In genomic region chr1:75124346-75125321, GRCm38 (mm10) we compare ENCODE assay signal across 8 mouse cellular contexts. TPM values are rescaled to one million over a fixed set of nuclear protein-coding genes. Genes with fewer than 3 reads are reported as not detected.
DNase-seq lines count a peak whose midpoint lies in the region; ATAC-seq lines count a peak whose summit lies in the region.

TSS of gene Nhej1 (minus strand) at chr1:75125200.

- peak; percentile 96 for ATAC-seq in hindbrain, embryonic 16.5 days

- H3K4me1 ChIP-seq in hindbrain, embryonic 16.5 days (ENCODE audit: control insufficient read depth, insufficient read depth, low read depth, low read length): peaks cover 4% of the 10 kb centered on the region

- peak within 1 kb of the TSS; percentile 75 for H3K9ac ChIP-seq in hindbrain, embryonic 16.5 days (ENCODE audit: low read depth, low read length)

- H3K4me2 ChIP-seq in hindbrain, embryonic 16.5 days (ENCODE audit: low read length): peak within 1 kb of the TSS; percentile 69

- no peaks in the 10 kb centered on the region for H3K9me3 ChIP-seq in hindbrain, embryonic 16.5 days (ENCODE audit: control insufficient read depth, low read length)

- peak; percentile 96 for DNase-seq in R1 (ENCODE audit: low read depth, low spot score)
- peak; percentile 95 to 96 for DNase-seq in cerebellum, postnatal 25 days
- peak; percentile 87 to 88 for DNase-seq in frontal cortex, postnatal 36 days (ENCODE audit: low spot score in 2 of 2)
- DNase-seq in left cerebral cortex, adult 18-20 months (ENCODE audit: low spot score in 2 of 2): peak; percentile 83 to 91
- peak; percentile 88 for DNase-seq in right cerebral cortex, adult 18-20 months
- DNase-seq in urinary bladder, postnatal 10 days (ENCODE audit: low spot score): peak; percentile 79

- peak within 1 kb of the TSS; percentile 96 for H3K27ac ChIP-seq in hindbrain, embryonic 16.5 days (ENCODE audit: low read depth, low read length)
- H3K27ac ChIP-seq in macrophage: peak within 1 kb of the TSS; percentile 80

- WGBS in hindbrain, embryonic 16.5 days: under 1% methylated on average over 56 of the region's 56 CpGs
- WGBS in macrophage (ENCODE audit: missing documents): 2% methylated on average over 55 of the region's 56 CpGs

- no peaks in the 10 kb centered on the region for H3K27me3 ChIP-seq in hindbrain, embryonic 16.5 days (replicated peaks; ENCODE audit: control insufficient read depth, insufficient read depth, low read length)

- H3K4me3 ChIP-seq in hindbrain, embryonic 16.5 days (ENCODE audit: low read length): peak within 1 kb of the TSS; percentile 74
- peak within 1 kb of the TSS; percentile 38 for H3K4me3 ChIP-seq in macrophage (ENCODE audit: inconsistent target)

- H3K79me2 ChIP-seq in macrophage (ENCODE audit: inconsistent target): no peaks in the 10 kb centered on the region

- no peaks in the 10 kb centered on the region for H3K36me3 ChIP-seq in hindbrain, embryonic 16.5 days (ENCODE audit: control insufficient read depth, insufficient read depth, low read length)
- H3K36me3 ChIP-seq in macrophage (ENCODE audit: inconsistent target): no peaks in the 10 kb centered on the region

RNA-seq across cellular contexts. Expression of gene Nhej1, which starts in this region (rescaled TPM):
- 6.6 and 7.2 TPM in 2 replicates for polyA plus RNA-seq in hindbrain, embryonic 16.5 days (2015; fragmentation: Nextera tagmentation; extraction: Ambion mirVana)
- 1 to 10 TPM; 1.8 to 2.4 TPM for total RNA-seq in left cerebral cortex, adult 18-20 months (2021)
- 1 to 10 TPM in 24 of 26 experiments, under 1 TPM in 2; 0.74 to 6.7 (median 2.5) TPM for total RNA-seq in macrophage (2018; cell fraction: chromatin; rRNA removed)
- total RNA-seq in macrophage (2018; cell fraction: cytosol; rRNA removed): 1 to 10 TPM; 2.3 to 5.2 (median 3.4) TPM
- 1 to 10 TPM in 25 of 26 experiments, under 1 TPM in 1; 0.81 to 6.2 (median 3.3) TPM for total RNA-seq in macrophage (2018; cell fraction: nucleus; rRNA removed)
- 2.1 to 3.5 TPM (median 2.5 TPM) in 3 replicates for polyA plus RNA-seq in macrophage (2018)

Comparison
In these comparisons a context has a peak if more than half of its experiments do, and no peak if none do; other contexts are left out.
1. Peak in every context shown above with its lines: DNase-seq, ATAC-seq, H3K4me3 ChIP-seq and H3K27ac ChIP-seq.